ENCODE assay signal across 13 mouse cellular contexts in genomic region chr1:179004133-179004866, GRCm38 (mm10).
DNase-seq lines count a peak whose midpoint lies in the region; ATAC-seq lines count a peak whose summit lies in the region.
"Had no signal": no experiment of that assay in that cellular context is flagged by ENCODE, and none has a peak within 500 bp of the region (broad histone marks: within the 10 kb centered on the region; RNA-seq: fewer than 3 reads in every experiment).

No protein-coding gene starts in this region.

- H3K9ac ChIP-seq in neural tube, embryonic 15.5 days (replicated peaks) = no peak overlapping the region
- H3K9ac ChIP-seq in heart, embryonic 12.5 days = no peak overlapping the region

- DNase-seq in cerebellum, postnatal 10 days = peak; percentile 66 to 71
- no peak for DNase-seq in cerebellum, postnatal 4 days (ENCODE audit: low spot score in 2 of 2)
- DNase-seq in right cerebral cortex, postnatal 10 days (ENCODE audit: low spot score in 2 of 2) = peak; percentile 31 to 41
- no peak for DNase-seq in right cerebral cortex, postnatal 36 days (ENCODE audit: low spot score in 2 of 2)
- peak; percentile 42 to 59 for DNase-seq in layer of hippocampus, postnatal 10 days (ENCODE audit: low spot score in 2 of 2)
- no peak for DNase-seq in lung, postnatal 14 days
- DNase-seq: gastrocnemius, postnatal 10 days; kidney, adult 11 months; lung, adult 2 months; spleen, adult 18-20 months had no signal

- no peaks in the 10 kb centered on the region for H3K27me3 ChIP-seq in neural tube, embryonic 15.5 days (replicated peaks)
- H3K27me3 ChIP-seq in heart, embryonic 12.5 days (replicated peaks) = no peaks in the 10 kb centered on the region

- peak; percentile 56 for ATAC-seq in neural tube, embryonic 15.5 days (ENCODE audit: low FRiP score)
- no peak for ATAC-seq in heart, embryonic 12.5 days (ENCODE audit: insufficient number of reproducible peaks, low FRiP score)

- no peaks in the 10 kb centered on the region for H3K9me3 ChIP-seq in neural tube, embryonic 15.5 days (replicated peaks)
- no peaks in the 10 kb centered on the region for H3K9me3 ChIP-seq in heart, embryonic 12.5 days (replicated peaks)

- H3K4me1 ChIP-seq in neural tube, embryonic 15.5 days = peaks cover 6% of the 10 kb centered on the region; the same call in 1 of the 2 replicates
- 0 out of 2 replicates have a peak, but pooled peaks cover 4% of the 10 kb centered on the region for H3K4me1 ChIP-seq in heart, embryonic 12.5 days (replicated peaks)

- peak overlapping the region; percentile 64 for H3K27ac ChIP-seq in neural tube, embryonic 15.5 days (replicated peaks)
- no peak overlapping the region for H3K27ac ChIP-seq in heart, embryonic 12.5 days (ENCODE audit: poor library complexity, severe bottlenecking)

- H3K4me3 ChIP-seq in neural tube, embryonic 15.5 days (replicated peaks) = no peak overlapping the region
- no peak overlapping the region for H3K4me3 ChIP-seq in heart, embryonic 12.5 days
- H3K4me3 ChIP-seq: erythroblast, embryonic 14.5 days had no signal

- 45% methylated on average over 7 of the region's 7 CpGs for WGBS in neural tube, embryonic 15.5 days
- WGBS in heart, embryonic 12.5 days = 69% methylated on average over 7 of the region's 7 CpGs

- H3K36me3 ChIP-seq in neural tube, embryonic 15.5 days = no peaks in the 10 kb centered on the region
- H3K36me3 ChIP-seq in heart, embryonic 12.5 days = no peaks in the 10 kb centered on the region

- no peak overlapping the region for H3K4me2 ChIP-seq in neural tube, embryonic 15.5 days
- no peak overlapping the region for H3K4me2 ChIP-seq in heart, embryonic 12.5 days

Comparison
In these comparisons a context has a peak if more than half of its experiments do, and no peak if none do; other contexts are left out.
1. DNase-seq: peak in cerebellum, postnatal 10 days (2 of 2), right cerebral cortex, postnatal 10 days (2 of 2) and layer of hippocampus, postnatal 10 days (2 of 2); none in cerebellum, postnatal 4 days (0 of 2), right cerebral cortex, postnatal 36 days (0 of 2) and lung, postnatal 14 days (single experiment).